Mouse (Mus musculus) thymus, adult 2 months (tissue): ENCODE measurements around the gene Eps8.

ENCODE experiments used
- CTCF ChIP-seq: fragments of 200-500 bp; IDR thresholded peaks from 2 replicates; pipeline ENCODE4 v1.5.1; 2012; ENCODE audit warnings: mild to moderate bottlenecking, control low read depth, low read length, moderate library complexity, borderline replicate concordance; ENCODE audit not compliant: control insufficient read depth, poor library complexity, insufficient read depth; ENCODE audit errors: extremely low read depth
- POLR2A ChIP-seq: fragments of 200-500 bp; IDR thresholded peaks from 2 replicates; pipeline ENCODE4 v1.6.1; 2012; ENCODE audit warnings: mild to moderate bottlenecking, low read length, control low read depth, moderate library complexity; ENCODE audit not compliant: control insufficient read depth, poor library complexity, insufficient read depth; ENCODE audit errors: extremely low read depth

DNA sequence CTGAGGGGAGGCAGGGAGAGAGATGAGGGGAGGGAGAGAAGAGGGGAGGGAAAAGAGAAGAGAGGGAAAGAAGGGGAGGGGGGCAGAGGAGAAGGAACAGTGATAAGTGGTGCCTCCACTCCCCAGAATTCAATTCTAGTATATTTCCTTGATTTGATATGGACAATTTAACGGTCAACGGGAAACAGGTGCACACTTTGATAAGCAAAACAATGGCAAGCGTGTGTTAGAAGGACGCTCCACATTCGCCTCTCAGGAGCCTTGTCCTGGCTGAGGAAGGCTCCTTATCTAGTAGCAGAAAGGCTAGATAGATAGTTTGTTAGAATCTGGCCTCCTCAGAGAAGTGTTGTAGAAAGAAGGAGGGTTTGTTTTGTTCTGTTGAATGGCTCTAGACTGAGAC is 141.9 kb downstream of the Eps8 start:
- TF ChIP-seq CTCF (no peak), POLR2A (no peak)
